Mouse (Mus musculus): ENCODE measurements around the gene Gm3526. TPM values are rescaled to one million over a fixed set of nuclear protein-coding genes. Genes with fewer than 3 reads are reported as not detected.
"Not testable (repeated sequence)": the region's sequence is repeated elsewhere in the genome, so short reads cannot be mapped to it uniquely, and the experiment has no call there.

Gm3526 gene
- not detected in 2 replicates for polyA plus RNA-seq (2016; fragmentation: Nextera tagmentation; extraction: Ambion mirVana)

DNA sequence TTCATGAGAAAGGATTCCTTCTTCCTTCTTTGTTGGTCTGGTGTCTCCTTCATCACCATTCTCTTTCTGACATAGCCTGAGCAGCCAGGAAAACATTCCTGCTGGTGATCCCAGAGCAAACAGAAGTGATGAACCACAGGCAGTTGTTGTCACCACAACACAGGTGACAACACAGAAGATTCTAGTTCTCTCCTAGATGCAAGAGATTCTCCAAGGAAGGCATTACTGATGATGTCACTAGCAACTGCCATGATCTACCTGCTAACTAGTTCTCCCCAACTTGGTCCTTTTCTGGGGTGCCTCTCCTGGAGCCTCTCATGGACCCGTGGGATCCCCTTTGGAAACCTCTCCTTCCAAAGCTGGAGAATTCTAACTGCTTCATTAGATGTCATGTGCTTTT, at the start of gene Gm3526:
Gm3526 (minus strand) TSS at position 101 of the 400 bp plus-strand sequence.
- not testable (repeated sequence) for H3K4me1 ChIP-seq; H3K9me3 ChIP-seq; DNase-seq (ENCODE audit: low spot score); H3K27me3 ChIP-seq (ENCODE audit: insufficient read depth, poor library complexity, severe bottlenecking); H3K36me3 ChIP-seq; H3K4me3 ChIP-seq; H3K27ac ChIP-seq
- no CpG with 5 or more reads among the region's 1 CpGs for whole genome bisulfite sequencing

Other genes starting within 250 kb of the Gm3526 start
- gene Gm3298, start 244.7 kb downstream of the Gm3526 start, polyA plus RNA-seq (2016; fragmentation: Nextera tagmentation; extraction: Ambion mirVana): not detected in 2 replicates
- gene 4930555G01Rik, start 210.0 kb downstream of the Gm3526 start, polyA plus RNA-seq (2016; fragmentation: Nextera tagmentation; extraction: Ambion mirVana): not detected in 2 replicates
- gene Gm8281, start 189.5 kb downstream of the Gm3526 start, polyA plus RNA-seq (2016; fragmentation: Nextera tagmentation; extraction: Ambion mirVana): 2.4 and 2.9 TPM in 2 replicates
- gene Gm8279, start 129.1 kb downstream of the Gm3526 start, polyA plus RNA-seq (2016; fragmentation: Nextera tagmentation; extraction: Ambion mirVana): not detected in 2 replicates
- not detected in 2 replicates for gene Gm3317, start 96.0 kb downstream of the Gm3526 start, polyA plus RNA-seq (2016; fragmentation: Nextera tagmentation; extraction: Ambion mirVana)
- not detected in 2 replicates for gene Gm8271, start 74.8 kb downstream of the Gm3526 start, polyA plus RNA-seq (2016; fragmentation: Nextera tagmentation; extraction: Ambion mirVana)
- gene Gm3542, start 74.3 kb upstream of the Gm3526 start, polyA plus RNA-seq (2016; fragmentation: Nextera tagmentation; extraction: Ambion mirVana): not detected in 2 replicates
- gene Gm3500, start 128.5 kb upstream of the Gm3526 start, polyA plus RNA-seq (2016; fragmentation: Nextera tagmentation; extraction: Ambion mirVana): not detected in 2 replicates
- gene Gm3194, start 194.9 kb upstream of the Gm3526 start, polyA plus RNA-seq (2016; fragmentation: Nextera tagmentation; extraction: Ambion mirVana): 0.36 and 0.39 TPM in 2 replicates
- not detected in 2 replicates for gene Gm8246, start 217.2 kb upstream of the Gm3526 start, polyA plus RNA-seq (2016; fragmentation: Nextera tagmentation; extraction: Ambion mirVana)
- not detected in 2 replicates for gene Gm3187, start 223.6 kb upstream of the Gm3526 start, polyA plus RNA-seq (2016; fragmentation: Nextera tagmentation; extraction: Ambion mirVana)
- gene Gm3488, start 241.1 kb upstream of the Gm3526 start, polyA plus RNA-seq (2016; fragmentation: Nextera tagmentation; extraction: Ambion mirVana): 1.9 and 2.0 TPM in 2 replicates

Data from heart, embryonic 10.5 days (tissue).